Mouse (Mus musculus) hindbrain, embryonic 13.5 days (tissue): Measurements from ENCODE around the gene Hist2h2be. TPM values are rescaled to one million over a fixed set of nuclear protein-coding genes. Genes with fewer than 3 reads are reported as not detected.
A peak's percentile ranks its signal among the peaks of the same experiment; 100 is the strongest.

Experiments used
- ATAC-seq: fragments of 200-750 bp; cut with Nextera tagmentation; 2 replicates; pipeline ENCODE4 v1.8.0; 2017; ENCODE audit warnings: moderate TSS enrichment; ENCODE audit not compliant: low FRiP score
- H3K27ac ChIP-seq: fragments of 300-500 bp; sonication (generic); 2 replicates; pipeline ENCODE4 v1.5.1; 2015; ENCODE audit warnings: inconsistent platforms, mild to moderate bottlenecking, moderate library complexity
- H3K27me3 ChIP-seq: fragments of 300-500 bp; sonication (generic); 2 replicates; pipeline ENCODE4 v1.6.1; 2015; ENCODE audit warnings: mild to moderate bottlenecking, inconsistent platforms
- H3K36me3 ChIP-seq: fragments of 300-500 bp; sonication (generic); 2 replicates; pipeline ENCODE4 v1.6.1; 2015; ENCODE audit warnings: mild to moderate bottlenecking, inconsistent platforms
- H3K4me1 ChIP-seq: fragments of 300-500 bp; sonication (generic); replicated peaks from 2 replicates; pipeline ENCODE4 v1.6.1; 2015; ENCODE audit warnings: inconsistent platforms
- H3K4me2 ChIP-seq: fragments of 300-500 bp; sonication (generic); 2 replicates; pipeline ENCODE4 v1.6.1; 2015; ENCODE audit warnings: inconsistent platforms, mild to moderate bottlenecking, moderate library complexity
- H3K4me3 ChIP-seq: fragments of 300-500 bp; sonication (generic); 2 replicates; pipeline ENCODE4 v1.5.1; 2015; ENCODE audit warnings: mild to moderate bottlenecking, inconsistent platforms
- H3K9ac ChIP-seq: fragments of 300-500 bp; sonication (generic); 2 replicates; pipeline ENCODE4 v1.6.1; 2015; ENCODE audit warnings: mild to moderate bottlenecking, inconsistent platforms
- H3K9me3 ChIP-seq: fragments of 300-500 bp; sonication (generic); 2 replicates; pipeline ENCODE4 v1.6.1; 2016; ENCODE audit warnings: inconsistent platforms
- WGBS: fragments of 180-500 bp; shearing (Covaris S2); methylation state at CpG from one replicate; pipeline ENCODE4 v1.1.7; 2015; 5-methylcytosine and 5-hydroxymethylcytosine counted together
- microRNA-seq: library from miRNA; unstranded; fragments of <30 nt; microRNA quantifications from one replicate; pipeline ENCODE4, GENCODE M21; 2016
- polyA plus RNA-seq: library from polyadenylated mRNA; unstranded; fragments of >200 nt; fragmentation: Nextera tagmentation; extraction: Ambion mirVana; gene quantifications from 2 replicates; pipeline ENCODE4 v1.2.1, GENCODE M21; 2015

The Hist2h2be gene
- polyA plus RNA-seq, 1 experiment from 2014 or later, result 4.3 TPM

DNA sequence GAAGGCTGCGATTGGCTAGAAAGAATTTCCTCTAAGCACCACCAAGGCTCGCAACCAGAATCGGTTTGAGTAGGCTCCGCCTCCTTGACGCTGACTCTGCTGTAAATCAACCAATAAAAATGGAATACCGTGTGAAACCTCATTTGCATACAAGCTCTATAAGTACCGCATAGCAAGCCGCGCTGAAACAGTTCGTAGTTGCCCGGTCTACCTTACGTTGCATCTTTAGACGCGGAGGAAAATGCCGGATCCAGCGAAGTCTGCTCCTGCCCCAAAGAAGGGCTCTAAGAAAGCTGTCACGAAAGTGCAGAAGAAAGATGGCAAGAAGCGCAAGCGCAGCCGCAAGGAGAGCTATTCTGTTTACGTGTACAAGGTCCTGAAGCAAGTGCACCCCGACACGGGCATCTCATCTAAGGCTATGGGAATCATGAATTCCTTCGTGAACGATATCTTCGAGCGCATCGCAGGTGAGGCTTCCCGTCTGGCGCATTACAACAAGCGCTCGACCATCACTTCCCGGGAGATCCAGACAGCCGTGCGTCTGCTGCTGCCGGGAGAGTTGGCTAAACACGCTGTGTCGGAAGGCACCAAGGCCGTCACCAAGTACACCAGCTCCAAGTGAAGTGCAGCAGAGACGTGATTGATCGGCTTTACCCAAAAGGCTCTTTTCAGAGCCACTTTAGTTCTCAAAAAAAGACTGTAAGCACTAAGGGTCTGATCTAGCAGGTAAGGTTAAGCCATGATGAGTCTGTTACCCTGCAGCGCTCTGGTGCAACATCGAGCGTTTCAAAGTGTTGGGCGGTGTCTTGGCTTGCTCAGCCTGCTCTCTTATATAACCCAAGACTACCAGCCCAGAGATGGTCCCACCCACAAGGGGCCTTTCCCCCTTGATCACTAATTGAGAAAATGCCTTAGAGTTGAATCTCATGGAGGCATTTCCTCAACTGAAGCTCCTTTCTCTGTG lies 48.9 kb downstream of the Hist2h2be start, which contains the start of gene Hist2h2bb:
TSS of gene Hist2h2bb (plus strand) at position 242 of the 964 bp plus-strand sequence.
- Histone ChIP-seq H3K9me3 (no peaks in the 10 kb centered on the region), H3K27me3 (no peaks in the 10 kb centered on the region), H3K4me2 (peak within 1 kb of the TSS; percentile 84), H3K36me3 (no peaks in the 10 kb centered on the region), H3K27ac (peak within 1 kb of the TSS; percentile 96), H3K9ac (peak within 1 kb of the TSS; percentile 83), H3K4me3 (peak within 1 kb of the TSS; percentile 54), H3K4me1 (peaks cover 15% of the 10 kb centered on the region)
- WGBS, result under 1% methylated on average over 45 of the region's 45 CpGs
- ATAC-seq, result peak; percentile 97

Small RNAs within 50 kb of the gene (microRNA-seq; reads per million reads assigned to microRNA genes)
- gene Gm44492 (not detected), gene Gm47311 (not detected), gene Gm47313 (not detected)

Other genes with a start within 250 kb of the Hist2h2be start
- gene Plekho1, start 225.1 kb upstream of the Hist2h2be start, polyA plus RNA-seq, result 59.5 and 65.4 TPM in 2 replicates
- gene Vps45, start 162.7 kb upstream of the Hist2h2be start, polyA plus RNA-seq, result 62.9 and 64.0 TPM in 2 replicates
- 11.0 and 13.6 TPM in 2 replicates for gene Otud7b, start 116.6 kb upstream of the Hist2h2be start, polyA plus RNA-seq
- 11.5 and 12.8 TPM in 2 replicates for gene Mtmr11, start 59.1 kb upstream of the Hist2h2be start, polyA plus RNA-seq
- gene Sf3b4, start 48.8 kb upstream of the Hist2h2be start, polyA plus RNA-seq, result 149 and 151 TPM in 2 replicates
- gene Sv2a, start 40.0 kb upstream of the Hist2h2be start, polyA plus RNA-seq, result 84.0 and 88.7 TPM in 2 replicates
- 64.0 and 65.6 TPM in 2 replicates for gene Bola1, start 1.4 kb upstream of the Hist2h2be start, polyA plus RNA-seq
- 1.0 TPM in 1 of 2 replicates, not detected in the other for gene Hist2h2ab, start 1.3 kb upstream of the Hist2h2be start, polyA plus RNA-seq
- 3.1 and 3.6 TPM in 2 replicates for gene Hist2h2ac, start 239 bp upstream of the Hist2h2be start, polyA plus RNA-seq
- gene Hist2h3c2, start 18.0 kb downstream of the Hist2h2be start, polyA plus RNA-seq, result 4.1 and 5.3 TPM in 2 replicates
- gene Hist2h2aa2, start 19.2 kb downstream of the Hist2h2be start, polyA plus RNA-seq, result 64.9 and 67.2 TPM in 2 replicates
- gene Hist2h2aa1, start 24.4 kb downstream of the Hist2h2be start, polyA plus RNA-seq, result 15.6 and 29.2 TPM in 2 replicates
- 0.62 TPM in 1 of 2 replicates, not detected in the other for gene Hist2h3c1, start 25.6 kb downstream of the Hist2h2be start, polyA plus RNA-seq
- gene Hist2h4, start 42.2 kb downstream of the Hist2h2be start, polyA plus RNA-seq, result 5.2 and 6.1 TPM in 2 replicates
- 19.6 and 22.4 TPM in 2 replicates for gene Hist2h3b, start 47.5 kb downstream of the Hist2h2be start, polyA plus RNA-seq
- gene Hist2h2bb, start 48.6 kb downstream of the Hist2h2be start, polyA plus RNA-seq, result 2.7 and 3.4 TPM in 2 replicates
- 1.5 and 1.7 TPM in 2 replicates for gene Fcgr1, start 72.8 kb downstream of the Hist2h2be start, polyA plus RNA-seq
- not detected in 2 replicates for gene BC107364, start 231.2 kb downstream of the Hist2h2be start, polyA plus RNA-seq